Mouse (Mus musculus): Measurements from ENCODE around the gene Utp3.
"Not testable (repeated sequence)": the region's sequence is repeated elsewhere in the genome, so short reads cannot be mapped to it uniquely, and the experiment has no call there.

The Utp3 gene

DNA sequence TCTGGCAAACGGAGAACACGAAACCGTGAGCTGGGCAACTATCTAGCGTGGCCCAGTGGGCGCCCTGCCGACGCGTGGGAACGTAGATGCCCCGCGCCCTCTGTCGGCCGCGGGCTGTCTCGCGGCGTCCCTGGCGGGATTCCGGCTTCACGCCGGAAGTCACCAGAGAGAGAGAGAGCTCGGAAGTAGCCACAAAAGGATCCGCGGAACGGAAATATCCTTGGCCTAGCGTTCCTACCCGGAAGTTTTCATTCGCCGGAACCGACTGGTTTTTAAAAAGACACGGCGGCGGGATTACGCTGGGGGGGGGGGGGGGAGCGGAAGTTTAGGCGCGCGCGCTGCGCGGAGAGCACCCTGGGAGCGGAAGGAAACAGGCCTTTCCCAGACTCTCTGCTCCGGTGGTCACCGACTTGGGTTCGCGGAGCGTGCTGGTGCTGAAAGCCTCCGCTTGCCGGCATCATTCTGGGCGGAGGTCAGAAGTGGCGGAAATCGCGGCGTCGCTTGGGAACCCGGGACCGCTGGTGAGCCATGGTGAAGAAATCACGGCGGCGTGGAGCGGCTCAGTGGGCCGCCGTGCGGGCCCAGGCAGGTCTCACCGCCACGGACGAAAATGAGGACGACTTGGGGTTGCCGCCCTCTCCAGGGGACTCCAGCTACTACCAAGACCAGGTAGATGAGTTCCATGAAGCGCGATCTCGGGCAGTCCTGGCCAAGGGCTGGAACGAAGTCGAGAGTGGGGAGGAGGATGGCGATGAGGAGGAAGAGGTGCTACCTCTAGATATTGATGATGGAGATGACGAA lies at the start of gene Utp3:
Gene Utp3, plus strand, starts transcription at position 377 of the 801 bp plus-strand sequence.
- peak; percentile 89 for DNase-seq

DNA sequence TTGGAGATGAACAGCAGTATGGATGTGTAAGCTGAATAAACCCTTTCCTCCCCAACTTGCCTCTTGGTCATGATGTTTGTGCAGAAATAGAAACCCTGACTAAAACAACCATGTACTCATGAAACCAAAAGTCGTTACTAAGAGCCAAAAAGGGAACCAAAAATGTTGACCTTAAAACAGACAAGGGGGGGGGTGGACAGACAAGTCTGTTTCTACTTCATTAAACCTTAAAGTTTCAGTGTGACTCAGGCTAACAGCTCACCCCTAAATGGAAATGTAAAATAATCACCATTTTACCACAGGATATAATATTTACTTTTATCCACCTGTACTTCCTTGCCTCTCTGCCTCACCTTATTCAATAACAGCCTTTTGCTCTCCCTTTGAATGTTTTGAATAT lies 45.7 kb upstream of the Utp3 start:
- DNase-seq, result no peak

DNA sequence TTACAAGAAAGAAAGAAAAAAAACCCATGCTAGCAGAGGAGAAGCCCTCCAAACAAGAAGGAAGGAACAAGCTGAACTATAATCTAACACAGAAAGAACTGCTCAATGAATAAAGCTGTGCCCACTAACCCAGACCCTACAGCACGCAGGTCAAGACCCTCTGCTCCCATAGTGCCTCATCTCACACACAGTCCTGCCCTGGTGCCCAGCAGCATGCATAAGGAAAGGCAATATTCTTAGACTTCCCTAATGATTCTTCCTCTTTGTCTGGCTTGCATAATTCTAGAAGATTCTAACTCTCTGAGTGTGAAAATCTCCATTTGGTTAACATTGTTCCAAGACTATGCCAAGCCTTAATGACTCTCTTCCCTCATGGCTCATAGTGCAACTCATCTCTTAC lies 45.3 kb upstream of the Utp3 start:
- no peak for DNase-seq

DNA sequence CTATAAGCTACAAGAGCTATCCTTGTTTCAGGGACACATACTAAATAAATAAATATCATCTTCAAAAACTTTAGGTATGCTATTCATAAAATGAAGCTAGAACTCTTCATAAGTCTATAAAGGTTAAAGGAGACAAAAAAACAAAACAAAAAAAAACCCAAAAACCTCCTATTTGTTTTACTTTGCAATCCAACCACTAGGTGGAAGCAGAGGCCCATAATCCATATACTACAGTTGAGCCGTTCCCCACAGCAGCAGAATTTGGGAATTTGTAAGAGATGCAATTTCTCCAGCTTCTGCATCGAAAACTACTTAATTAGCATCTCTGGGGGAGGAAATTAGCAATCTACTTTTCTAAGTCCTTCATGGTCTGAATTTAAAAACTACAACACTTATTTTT lies 35.0 kb upstream of the Utp3 start:
- DNase-seq, result no peak

DNA sequence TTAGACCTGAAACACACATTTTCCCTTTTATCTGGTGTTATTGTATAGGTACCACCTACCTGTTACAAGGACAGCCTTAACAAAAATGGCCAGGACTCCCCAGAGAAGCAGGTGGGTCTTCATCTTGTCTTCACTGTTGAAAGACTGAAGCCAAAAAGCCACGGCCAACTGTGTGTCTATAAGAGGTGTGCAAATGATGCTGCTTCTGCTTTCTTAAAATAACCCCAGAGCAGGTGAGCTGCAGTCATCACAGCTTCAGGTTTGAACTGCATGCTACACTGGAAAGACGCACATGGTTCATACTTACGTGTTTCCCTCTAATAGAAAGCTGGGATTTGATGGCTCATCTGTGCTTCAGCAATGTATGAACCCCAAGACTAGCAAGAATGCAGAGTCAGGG lies 26.6 kb upstream of the Utp3 start, which contains the start of gene Jchain:
Gene Jchain, minus strand, starts transcription at position 235 of the 400 bp plus-strand sequence.
- DNase-seq, result no peak

DNA sequence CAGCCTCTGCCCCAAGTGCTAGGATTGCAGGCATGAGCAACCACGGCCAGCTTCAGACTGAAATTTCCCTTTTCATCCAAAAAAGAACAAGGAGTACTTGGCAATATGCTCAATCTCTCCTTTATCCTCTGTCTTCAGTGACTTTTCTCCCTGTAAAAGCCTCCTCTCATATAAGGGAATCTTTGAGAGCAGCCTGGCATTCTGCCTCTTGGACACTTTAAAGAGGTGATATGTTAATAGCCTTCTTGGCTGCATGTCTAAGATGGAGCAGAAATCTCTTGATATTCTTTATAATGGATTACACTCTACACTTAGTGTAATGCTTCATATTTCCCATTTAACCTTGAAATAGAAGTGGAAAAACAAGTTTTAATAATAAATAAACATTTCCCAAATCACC lies 23.4 kb upstream of the Utp3 start:
- DNase-seq, result no peak

DNA sequence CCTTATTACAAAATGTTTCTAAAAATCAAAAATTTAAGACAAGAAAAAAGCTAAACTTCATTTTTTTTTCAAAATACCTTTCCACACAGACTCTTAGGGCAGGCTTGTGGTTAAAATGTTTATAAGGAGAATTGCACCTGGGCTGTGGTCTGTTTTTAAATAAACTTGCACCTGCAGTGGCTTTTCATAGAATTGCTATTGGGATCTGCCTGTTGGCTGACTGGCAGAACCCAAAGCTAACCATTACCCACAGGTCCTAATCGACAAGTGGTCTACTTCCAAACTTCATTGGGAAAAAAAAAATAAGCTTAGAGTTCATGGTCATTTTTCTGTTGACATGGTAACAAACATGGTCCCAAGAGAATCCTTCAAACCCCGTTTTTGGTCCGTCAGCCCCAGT lies 19.6 kb upstream of the Utp3 start:
- DNase-seq, result no peak

DNA sequence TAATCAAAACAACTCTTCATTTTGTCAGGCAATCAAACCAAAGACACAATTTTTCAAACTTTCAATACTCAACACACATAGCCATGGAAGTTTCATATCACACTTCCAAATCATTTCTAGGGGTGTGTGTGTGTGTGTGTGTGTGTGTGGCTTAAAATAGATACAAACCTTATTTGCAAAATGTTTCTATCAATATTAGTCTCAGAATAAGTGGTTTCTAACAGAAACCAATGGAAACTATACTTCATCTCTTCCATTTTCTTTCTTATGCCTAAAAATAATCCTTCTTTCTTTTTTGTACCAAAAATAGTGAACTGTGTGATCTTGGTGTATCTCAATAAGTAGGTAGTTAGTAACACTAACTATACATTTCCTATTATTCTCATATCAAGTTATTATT lies 13.4 kb upstream of the Utp3 start:
- no peak for DNase-seq

DNA sequence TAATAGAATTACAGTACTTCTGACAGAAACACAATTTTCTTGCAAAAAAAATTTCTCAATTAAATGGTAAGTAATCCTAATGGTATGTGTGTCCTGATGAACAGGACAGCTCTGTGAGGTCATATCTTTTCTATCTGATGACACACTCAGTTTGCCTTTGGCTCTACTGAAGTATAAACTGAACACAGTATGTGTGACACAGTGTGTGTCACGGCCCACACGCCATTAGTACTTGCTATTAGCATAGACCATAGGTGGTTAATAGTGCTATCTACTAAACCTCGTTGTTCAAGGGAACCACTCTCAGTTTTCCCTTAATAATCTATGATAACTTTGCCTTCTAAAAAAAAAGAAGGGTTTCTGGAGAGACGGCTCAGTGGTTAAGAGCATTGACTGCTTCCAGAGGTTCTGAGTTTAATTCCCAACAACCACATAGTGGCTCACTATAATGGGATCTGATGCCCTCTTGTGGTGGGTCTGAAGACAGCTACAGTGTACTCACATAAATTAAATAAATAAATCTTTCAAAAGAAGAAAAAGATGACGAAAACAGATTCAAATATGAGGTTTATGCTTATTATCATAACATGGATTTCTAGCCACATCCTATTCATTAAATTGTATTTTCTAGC lies 11.5 kb upstream of the Utp3 start:
- DNase-seq, result no peak

DNA sequence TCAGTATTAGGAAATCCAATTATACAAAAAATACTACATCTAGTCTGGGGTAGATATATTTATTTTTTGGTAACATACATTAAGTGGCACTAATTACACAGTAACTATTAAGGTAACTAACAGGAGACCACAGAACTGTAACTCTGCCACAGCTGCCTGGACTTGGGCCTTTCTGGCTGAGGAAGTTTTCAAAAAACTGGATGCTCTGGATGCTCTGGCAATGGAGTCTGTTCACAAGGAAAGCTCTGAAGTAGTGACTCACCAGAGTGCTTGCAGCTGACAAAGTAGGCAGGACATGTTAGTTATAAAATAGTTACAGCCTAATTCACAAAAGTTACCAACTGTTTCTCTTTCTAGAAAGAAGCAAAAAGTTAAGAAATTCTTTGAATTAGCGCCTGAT lies 9.9 kb upstream of the Utp3 start:
- not testable (repeated sequence) for DNase-seq

DNA sequence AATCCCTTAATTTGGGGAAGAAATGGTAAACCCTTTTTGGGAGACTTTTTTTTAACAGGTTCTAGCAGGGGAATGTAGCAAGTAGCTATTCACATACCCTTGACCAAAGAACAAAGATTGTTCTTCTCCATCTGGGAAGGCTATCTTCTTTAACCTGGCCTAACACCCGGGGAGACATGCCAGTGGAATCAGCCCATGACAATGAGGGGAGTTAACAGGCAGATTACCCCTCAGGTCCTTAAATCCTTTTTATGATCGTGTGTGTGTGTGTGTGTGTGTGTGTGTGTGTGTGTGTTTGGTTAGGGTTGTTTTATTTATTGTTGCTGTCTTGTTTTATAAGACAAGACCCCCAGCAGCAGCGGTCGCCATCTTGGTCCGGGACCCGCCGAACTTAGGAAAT lies 8.7 kb upstream of the Utp3 start:
- DNase-seq, result no peak

DNA sequence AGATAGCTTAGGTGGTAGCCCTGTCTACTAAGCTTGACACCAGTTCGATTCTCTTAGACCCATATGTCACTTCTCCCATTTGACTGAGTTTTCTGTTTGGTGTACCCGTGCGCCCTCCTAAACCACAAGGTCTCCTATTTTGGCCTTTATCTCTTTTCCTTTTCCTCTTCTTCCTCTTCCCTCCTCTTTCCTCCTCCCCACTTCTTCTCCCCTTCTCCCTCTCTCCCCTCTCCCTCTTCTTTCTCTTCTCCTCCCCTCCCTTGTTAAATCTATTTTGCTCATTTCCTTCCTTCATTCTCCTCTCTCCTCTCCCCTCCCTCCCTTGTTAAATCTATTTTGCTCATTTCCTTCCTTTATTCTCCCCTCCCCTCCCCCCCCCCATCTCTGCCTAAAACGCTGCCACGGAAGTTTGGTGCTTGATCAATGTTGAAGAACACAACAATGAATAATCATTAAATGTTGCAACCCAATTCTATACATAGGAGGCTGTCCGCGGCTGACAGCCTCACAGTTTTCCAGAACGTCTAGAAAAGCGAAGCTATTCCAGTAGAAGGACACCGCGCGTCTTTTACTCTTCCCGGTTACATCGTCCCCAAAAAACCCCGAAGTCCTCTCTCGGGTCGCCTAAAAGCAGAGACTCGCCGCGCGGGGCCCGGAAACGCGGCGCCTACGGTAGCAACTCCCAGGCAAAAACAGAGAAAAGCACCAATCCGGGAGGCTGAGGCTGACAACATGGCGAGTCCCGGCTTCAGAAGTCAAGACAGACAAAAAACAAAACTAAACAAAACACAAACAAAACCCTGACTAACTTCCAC lies 784 bp upstream of the Utp3 start:
- DNase-seq, result no peak

DNA sequence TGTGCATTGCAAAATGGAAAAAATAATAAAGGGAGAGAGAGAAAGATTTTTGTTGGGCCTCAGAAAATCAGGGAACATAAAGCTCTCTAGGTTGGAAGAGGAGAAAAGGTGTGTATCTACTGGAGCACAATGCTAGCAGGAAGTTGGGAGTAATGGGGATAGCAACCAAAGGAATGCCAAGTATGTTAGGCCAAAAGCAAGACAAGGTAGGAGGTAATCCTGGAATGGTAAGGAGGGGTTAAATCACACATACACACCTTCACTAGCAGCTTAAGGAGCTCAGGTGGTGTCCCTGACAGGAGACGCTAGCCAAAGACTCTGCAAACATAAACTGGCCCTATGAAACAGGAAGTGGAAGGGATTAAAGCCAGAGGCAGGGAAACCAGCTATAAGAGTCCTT lies 4.7 kb downstream of the Utp3 start:
- DNase-seq, result no peak

DNA sequence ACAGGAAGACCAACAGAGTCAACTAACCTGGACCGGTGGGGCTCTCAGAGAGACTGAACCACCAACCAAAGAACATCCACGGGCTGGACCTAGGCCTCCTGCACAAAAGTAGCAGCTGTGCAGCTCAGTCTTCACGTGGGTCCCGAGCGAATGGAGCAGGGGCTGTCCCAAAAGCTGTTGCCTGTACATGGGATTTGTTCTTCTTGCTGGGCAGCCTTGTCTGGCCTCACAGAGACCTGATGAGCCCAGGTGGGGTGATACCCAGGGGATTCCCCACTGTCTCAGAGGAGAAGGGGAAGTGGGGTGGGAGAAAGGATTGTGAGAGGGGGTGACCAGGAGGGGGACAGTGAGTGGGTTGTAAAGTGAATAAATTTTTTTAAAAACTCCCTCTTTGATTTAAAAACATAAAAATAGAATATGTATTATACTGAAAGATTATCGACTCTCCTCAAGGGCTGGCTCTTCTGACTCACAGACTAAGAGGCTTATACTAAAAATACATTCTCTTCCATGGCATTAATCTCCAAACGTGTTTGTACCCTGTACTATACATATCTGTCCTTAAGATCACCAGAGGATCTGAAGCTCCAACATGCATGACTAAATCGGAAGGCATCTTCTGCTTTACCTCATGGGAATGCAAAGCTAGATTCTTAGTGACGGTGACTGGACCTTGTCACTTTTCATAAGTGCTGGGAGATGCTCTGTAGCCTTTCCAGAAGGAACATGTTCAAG lies 7.0 kb downstream of the Utp3 start:
- DNase-seq, result no peak

DNA sequence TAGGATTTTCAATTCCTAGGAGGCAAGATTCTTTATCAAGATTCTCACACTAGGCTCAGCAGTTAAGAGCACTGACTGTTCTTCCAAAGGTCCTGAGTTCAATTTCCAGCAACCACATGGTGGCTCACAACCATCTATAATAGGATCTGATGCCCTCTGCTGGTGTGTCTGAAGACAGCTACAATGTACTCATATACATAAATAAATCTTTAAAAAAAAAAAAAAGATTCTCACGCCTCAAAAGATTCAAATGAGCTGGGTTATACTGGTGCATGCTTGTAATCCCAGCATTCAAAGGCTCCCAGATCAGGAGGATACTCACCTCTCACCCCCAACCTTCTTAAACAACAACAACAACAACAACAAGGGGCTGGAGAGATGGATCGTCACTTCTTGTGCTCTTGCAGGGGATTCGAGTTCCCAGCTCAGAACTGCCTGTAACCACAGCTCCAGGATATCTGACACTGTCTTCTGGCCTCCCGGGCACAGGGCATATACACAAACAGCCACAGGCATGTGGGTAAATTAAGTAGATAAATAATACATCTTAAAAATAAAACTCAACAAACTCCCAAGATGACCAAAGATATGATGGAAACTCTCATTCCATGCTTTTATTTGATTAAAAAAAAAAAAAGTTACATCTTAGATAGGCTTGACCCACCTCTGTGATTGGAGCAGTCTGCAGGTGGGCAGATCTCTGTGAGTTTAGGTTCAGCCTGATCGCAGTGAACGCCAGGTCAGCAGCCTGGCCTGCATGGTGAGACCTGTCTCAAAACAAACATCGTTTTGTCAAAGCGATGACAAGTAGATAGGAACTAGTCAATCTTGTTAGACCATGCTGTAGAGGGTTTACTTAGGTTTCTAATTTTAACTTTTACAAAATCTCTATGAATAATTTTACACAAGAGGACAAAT lies 8.9 kb downstream of the Utp3 start:
- DNase-seq, result no peak

DNA sequence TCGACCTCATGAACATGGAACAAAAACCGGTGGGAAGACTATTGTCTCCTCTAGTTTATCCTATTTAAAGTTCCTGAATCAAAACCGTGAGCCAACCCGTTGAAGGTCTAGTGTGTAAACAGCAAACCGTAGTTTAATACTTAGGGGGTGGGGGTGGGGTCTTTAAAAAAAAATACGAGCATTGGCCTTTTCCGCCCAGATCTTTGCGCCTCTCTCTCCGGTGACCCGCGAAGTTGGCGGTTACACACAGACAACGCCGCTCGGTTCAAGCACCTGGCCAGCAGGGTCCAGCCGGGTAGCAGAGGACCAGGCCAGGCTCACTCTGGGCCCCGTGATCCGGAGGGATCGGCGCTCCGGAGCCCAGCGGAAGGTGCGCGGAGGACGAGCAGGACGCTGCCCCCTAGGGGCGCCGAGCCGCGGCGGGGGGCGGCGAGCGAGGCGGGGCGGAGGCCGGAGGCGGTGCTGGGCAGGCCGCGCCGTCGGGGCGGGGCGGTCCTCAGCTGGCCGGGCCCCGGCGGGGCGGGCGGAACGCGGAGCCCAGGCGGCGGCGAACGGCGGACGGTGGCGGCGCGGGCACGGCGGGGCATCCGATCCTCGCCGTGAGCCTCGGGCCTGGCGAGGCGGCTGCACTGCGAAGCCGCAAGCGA lies 10.4 kb downstream of the Utp3 start, which contains the start of gene Rufy3:
Gene Rufy3, plus strand, starts transcription at position 540 of the 647 bp plus-strand sequence.
- DNase-seq, result peak; percentile 81

DNA sequence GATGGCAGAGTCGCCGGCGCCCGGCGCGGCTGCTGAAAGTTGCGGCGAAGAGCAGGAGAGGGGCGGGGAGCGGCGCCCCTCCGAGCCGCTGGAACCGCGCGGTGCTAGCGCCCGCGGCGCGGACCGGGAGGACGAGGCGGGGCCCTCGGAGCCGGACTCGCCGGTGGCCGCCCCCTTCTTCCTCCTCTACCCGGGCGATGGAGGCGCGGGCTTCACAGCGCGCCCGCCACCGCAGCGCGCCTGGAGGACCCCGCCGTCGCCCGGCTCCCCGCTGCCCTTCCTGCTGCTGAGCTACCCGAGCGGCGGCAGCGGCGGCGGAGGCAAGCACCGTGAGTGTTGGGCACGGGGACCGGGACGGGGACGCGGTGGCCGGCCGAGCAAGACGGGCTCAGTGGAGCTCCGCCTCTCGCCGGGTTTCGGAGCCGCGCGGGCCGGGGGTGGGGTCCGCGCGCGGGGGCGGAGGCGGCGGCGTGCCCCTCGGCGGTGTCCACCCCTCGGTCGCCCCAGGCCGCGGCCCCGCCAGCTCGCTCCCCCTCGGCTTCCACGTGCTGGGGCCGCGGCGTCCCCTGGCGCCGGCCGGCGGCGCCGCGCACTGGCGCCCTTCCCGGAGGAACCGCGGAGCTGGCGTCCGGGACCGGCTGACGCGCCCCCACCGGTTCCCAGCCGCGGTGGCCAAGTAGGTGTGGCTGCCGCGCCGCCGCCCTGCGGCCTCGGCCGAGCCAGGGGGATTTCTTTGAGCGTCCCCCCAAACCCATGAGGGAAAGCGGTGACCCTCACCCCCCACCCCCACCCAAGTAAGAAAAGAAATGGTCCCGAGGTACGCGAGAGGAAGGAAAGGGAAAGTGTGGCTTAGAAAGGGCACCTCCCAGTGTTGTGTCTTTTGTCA lies 11.1 kb downstream of the Utp3 start:
- peak; percentile 74 for DNase-seq

DNA sequence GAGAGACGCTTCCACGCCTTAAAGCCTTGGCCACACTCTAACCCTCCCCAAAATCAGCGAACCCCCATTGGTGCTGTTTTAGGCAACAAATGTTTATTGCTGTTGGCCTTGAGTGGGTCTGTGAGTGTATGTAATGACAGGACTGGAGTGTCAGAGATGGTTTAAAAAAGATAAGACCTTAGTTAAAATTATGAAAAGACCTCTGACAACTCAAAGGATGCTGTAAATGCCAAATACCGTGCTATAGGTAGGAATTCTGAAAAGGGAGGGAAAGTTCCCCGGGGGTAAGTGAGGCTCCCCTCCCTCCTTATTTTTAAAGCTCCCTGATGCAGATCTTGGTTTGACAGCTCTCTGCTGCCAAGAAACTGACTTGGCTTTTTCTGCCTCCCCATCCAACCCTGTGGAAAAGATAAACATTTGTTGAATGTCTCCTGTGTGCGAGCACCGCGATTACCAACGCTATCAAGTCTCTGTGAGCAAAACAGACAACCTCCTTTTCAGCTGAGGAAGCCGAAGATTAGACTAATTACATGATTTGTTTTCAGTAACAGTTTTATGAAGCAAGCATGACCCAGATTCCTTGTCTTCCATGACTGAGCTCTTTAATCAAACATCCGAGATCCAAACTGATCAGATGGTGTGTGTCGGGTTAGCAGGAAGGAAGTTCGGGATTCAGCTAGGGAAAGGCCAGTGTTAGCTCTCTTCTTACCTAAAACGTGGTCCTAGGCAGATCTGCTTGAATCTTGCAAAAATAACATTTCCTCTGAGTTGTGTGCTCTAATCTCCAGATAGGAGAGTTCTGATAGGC lies 12.0 kb downstream of the Utp3 start:
- DNase-seq, result no peak

DNA sequence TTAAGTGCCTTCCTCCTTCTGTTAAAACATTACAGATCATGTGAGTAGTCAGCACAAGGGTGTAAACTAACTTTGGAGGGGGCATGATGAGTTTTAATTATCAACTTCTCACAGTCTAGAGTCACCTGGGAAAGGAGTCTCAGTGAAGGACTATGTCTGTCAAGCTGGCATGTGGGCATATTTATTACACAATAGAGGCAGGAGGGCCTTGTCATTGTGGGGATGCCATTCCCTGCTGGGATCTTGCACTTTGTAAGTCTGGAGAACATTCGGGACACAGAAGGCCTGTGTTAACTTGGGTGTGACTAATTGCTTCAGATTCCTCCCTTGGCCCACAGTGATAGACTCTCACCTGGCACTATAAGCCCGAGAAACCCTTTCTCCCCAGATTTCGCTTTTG lies 15.3 kb downstream of the Utp3 start:
- no peak for DNase-seq

All from right cerebral cortex, postnatal 25 days (tissue).